Mouse (Mus musculus): Measurements from ENCODE around the gene Map3k11.
A peak's percentile ranks its signal among the peaks of the same experiment; 100 is the strongest.

Map3k11 gene

GRCm38 (mm10) chr19:5734325-5734724 lies 45.8 kb downstream of the Map3k11 start:
- DNase-seq (ENCODE audit: low spot score): no peak

DNA sequence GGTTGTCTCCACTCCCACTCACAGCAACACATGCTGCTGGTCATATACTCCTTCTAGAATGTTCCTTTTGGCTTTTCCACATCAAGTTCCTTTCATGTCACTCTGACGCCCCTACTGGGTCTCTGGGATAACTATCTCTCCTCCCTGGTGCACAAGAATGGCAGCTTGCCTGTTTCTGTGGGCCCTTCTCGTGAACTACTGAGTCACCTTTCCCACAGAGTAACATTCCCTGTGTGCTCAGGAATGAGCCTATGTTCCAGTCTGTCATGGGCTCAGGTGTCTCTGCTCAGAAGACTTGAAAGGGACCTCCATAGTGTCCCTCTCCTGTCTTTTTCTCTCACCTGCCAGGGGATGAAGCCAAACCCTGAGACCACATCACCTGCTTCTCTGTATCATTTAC lies 50.9 kb downstream of the Map3k11 start:
- no peak for DNase-seq (ENCODE audit: low spot score)

DNA sequence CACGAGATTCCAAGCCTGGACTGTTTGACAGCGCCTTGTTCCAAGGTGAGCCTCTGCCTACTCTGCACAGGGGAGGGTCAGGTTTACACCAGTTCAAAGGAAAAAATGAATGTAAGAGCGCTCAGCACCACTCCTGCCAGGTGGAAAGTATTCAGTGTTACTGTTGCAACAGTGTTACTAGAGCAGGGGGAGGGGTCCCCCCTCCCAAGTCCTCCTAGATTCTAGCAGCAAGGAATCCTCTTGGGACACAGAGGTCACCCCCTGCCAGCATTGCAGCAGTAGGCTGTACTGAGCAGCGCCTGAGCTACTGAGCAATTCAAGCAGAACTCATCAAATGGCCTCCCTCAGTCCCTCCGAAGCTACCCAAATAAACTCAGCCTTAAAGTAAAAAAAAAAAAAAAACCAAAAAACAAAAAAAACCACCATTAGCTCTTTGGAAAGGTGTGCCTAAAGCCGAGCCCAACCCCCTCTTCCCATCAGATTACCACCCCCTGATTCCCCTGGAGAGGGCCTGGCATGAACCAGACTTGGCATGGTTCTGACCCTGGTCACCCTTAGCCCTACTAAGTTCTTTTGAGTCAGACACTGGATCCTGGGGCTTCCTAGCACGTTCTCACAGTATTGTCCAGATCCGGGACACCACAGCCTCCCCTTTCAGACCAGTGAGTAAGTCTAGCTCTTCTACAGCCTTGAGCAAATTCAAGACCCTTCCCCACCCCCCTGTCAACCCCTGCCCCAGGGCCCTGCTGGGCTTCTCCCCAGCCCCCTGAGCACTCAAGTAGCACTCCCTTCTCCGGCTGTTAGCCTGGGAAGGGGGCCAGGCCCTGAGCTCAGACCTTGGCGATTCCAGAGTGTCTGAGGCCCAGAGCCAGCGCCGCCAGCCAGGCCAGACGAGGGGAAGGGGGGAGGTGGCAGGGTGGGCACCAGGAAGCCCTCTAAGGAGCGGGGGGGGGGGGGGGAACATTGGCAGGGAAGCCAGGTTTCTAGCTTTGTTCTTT lies 52.1 kb downstream of the Map3k11 start, which contains the start of gene Ltbp3:
Ltbp3 (plus strand) TSS at position 585 of the 998 bp plus-strand sequence.
- DNase-seq (ENCODE audit: low spot score): peak; percentile 84

GRCm38 (mm10) chr19:5741641-5742240 lies 53.2 kb downstream of the Map3k11 start:
- peak; percentile 90 for DNase-seq (ENCODE audit: low spot score)

DNA sequence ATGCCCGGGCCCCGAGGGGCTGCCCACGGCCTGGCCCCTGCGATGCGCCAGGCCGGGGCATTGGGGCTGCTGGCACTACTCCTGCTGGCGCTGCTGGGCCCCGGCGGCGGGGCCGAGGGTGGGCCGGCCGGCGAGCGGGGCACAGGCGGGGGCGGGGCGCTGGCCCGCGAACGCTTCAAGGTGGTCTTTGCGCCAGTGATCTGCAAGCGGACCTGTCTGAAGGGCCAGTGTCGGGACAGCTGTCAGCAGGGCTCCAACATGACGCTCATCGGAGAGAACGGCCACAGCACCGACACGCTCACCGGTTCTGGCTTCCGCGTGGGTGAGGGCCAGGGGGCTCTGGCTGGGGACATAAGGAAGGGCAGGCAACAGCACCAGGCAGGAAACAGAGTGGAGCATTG lies 53.7 kb downstream of the Map3k11 start:
- DNase-seq (ENCODE audit: low spot score): no peak

DNA sequence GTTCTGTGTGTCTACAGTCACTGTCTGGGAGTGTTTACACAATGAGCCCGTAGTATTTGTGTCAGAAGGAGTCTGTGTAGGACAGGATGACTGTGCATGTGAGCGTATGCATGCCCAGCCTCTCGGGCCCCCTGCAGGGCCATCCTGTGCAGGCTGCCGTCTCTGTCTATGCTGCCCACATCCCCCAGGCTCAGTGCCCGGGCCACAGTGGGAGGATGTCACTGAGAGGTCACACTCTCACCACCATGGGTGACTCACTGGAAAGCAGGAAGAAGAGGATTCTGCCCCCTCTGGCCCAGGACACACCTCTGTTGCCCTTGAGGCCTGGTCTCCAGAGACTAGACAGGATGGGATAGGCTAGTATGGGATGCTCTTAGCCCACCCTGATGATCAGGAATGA lies 55.0 kb downstream of the Map3k11 start:
- DNase-seq (ENCODE audit: low spot score): no peak

- peak; percentile 34 for DNase-seq (ENCODE audit: low spot score)
Measured at GRCm38 (mm10) chr19:5745756-5746710, 57.5 kb downstream of the Map3k11 start.

- DNase-seq (ENCODE audit: low spot score): no peak
Measured at GRCm38 (mm10) chr19:5746907-5747363, 58.4 kb downstream of the Map3k11 start.

DNA sequence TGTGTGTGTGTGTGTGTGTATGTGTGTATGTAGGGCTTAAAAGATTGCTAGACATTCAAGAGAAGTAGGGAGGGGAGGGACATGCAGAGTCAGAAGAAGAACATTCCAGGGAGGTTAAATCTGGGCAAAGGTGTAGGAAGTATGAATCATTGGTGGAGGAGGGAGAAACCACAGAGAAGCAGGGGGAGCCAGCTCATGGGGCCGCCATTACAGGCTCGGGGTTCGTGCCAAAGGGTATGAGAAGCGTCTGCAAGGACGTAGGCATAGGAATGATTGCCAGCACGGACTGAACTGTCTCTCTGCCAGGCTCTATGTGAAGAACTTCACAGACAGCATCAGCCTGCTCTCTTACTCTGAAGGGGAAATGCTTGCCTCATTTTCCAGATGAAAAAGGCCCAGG lies 60.9 kb downstream of the Map3k11 start:
- no peak for DNase-seq (ENCODE audit: low spot score)

DNA sequence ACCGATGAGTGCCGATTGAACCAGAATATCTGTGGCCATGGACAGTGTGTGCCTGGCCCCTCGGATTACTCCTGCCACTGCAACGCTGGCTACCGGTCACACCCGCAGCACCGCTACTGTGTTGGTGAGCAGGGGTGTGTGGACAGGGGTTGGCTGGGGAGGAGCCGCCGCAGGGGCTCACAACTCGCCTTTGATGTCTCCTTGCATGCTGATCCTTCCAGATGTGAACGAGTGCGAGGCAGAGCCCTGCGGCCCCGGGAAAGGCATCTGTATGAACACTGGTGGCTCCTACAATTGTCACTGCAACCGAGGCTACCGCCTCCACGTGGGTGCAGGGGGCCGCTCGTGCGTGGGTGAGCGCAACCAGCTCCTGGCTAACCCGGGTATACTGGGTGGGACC lies 62.4 kb downstream of the Map3k11 start:
- no peak for DNase-seq (ENCODE audit: low spot score)

DNA sequence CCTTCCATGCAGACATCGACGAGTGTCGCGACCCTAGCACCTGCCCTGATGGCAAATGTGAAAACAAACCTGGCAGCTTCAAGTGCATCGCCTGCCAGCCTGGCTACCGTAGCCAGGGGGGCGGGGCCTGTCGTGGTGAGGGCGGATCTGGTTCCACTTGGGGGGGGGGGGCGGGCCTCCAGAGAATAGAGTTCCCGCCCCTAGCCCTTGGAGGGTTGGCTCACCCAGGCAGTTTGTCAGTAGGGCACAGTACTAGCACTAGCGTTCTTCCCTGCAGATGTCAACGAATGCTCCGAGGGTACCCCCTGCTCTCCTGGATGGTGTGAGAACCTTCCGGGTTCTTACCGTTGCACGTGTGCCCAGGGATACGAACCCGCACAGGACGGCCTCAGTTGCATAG lies 63.2 kb downstream of the Map3k11 start:
- peak; percentile 50 for DNase-seq (ENCODE audit: low spot score)
